Mouse (Mus musculus) lung, postnatal 36 days (tissue): ENCODE measurements at regions not wholly inside any gene's neighbourhood (a gene's known extent, or its start where the extent isn't known, plus 50 kb on each side); places are given as distances from the start of the nearest gene placed in this dataset.

Experiments used
- DNase-seq: peaks from one replicate; pipeline ENCODE4 v3.0.0; 2022; ENCODE audit warnings: mixed read lengths

DNA sequence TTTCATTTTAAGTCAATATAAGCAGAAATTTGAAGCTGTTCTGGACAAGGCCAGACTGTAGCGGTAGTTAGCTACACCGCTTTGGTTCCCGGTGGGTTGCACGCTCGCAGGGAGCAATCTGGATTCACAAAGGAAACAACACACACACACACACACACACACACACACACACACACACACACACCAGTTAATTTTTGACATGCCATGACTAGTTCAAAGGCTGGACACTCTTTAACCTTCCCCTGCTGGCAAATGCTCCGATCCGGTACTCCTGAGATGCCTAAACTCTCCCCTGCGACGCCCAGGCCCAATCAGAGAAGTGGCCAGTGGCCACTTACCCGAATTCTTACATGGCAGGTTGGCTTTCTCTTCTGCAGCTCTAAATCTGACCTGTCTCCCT is 141.2 kb upstream of the Dnajc19 start:
- DNase-seq, result no peak

DNA sequence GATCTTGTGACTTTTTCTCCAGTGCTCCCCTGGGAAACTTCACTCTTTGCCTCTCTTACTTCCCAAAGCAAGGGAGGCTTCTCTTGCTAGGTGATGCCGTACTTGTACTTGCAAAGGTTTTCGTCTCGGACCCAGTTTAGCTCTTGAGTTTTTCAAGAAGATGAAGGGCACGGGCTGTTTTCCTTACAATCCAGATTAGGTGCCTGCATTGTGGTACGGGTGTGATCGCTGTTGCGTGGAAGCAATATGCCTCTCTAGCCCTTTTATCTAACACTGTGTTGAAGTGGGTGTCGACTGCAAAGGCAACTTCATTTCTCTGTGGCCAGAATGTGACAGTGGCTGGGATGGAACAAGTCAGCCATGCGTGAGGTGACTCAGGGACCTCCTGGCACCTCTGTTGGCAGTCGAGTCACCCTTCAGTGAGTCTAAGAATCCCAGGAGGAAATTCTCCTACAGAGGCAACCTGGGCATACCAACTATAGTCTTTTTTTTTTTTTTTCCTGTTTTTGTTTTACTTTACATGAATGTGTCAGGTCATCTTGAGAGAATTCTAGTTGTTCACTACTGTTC is 138.7 kb upstream of the Dnajc19 start:
- DNase-seq, result no peak

GRCm38 (mm10) chr3:34219096-34219495 is 138.0 kb upstream of the Dnajc19 start:
- no peak for DNase-seq

DNA sequence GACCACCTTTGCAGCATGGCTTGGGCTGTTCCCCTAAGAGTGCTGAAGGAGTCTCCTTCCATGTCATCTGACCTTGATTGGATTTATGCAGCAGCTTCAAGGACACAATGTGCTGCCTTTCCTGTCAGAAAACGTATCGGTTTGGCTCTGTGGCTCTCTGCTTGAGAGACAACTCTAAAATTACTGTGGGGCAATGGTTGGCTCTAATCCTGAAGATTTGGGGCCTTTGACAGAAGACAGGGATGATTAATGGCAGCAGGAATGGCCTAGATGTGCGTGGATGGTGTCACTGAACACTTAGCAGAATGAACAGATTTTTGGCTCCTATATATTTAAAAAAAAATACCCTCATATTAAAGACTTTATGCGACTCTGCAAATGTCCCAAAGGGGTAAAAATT is 136.8 kb upstream of the Dnajc19 start:
- DNase-seq, result no peak

DNA sequence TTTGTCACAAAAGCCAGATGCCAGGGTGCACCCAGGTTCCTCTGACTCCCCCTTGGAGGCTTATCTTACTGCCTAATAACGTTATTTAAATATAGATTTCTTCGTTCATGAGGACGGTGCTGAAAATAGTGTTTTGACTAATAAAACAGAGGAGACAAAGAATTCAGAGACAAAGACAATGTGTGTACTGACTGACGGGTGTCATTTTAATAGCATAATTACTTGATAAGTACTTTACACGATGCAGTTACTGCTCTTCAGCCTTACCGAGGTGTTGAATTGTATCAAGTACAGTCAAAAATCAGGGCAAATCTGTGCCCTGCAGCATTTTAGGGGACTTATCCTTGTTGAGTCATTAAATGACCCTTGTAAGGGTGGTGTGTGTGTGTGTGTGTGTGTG is 133.1 kb upstream of the Dnajc19 start:
- DNase-seq, result no peak

GRCm38 (mm10) chr3:34206454-34206853 is 125.3 kb upstream of the Dnajc19 start:
- no peak for DNase-seq

GRCm38 (mm10) chr3:34198228-34198627 is 117.1 kb upstream of the Dnajc19 start:
- peak; percentile 35 for DNase-seq

DNA sequence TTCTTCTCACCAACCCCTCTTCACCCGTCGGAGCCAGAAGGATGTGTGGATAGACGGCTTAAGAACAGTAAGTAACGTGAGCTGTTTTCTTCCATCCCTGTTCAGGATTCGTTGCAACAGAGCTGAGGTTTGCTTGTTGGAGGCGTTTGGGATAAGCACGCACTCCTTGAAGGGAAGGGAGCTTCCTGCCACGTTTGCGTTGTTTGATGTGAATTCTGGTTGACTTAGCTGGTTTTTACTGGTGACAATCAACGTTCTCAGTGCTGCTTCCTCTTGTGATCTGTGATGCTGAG is 116.0 kb upstream of the Dnajc19 start:
- no peak for DNase-seq

DNA sequence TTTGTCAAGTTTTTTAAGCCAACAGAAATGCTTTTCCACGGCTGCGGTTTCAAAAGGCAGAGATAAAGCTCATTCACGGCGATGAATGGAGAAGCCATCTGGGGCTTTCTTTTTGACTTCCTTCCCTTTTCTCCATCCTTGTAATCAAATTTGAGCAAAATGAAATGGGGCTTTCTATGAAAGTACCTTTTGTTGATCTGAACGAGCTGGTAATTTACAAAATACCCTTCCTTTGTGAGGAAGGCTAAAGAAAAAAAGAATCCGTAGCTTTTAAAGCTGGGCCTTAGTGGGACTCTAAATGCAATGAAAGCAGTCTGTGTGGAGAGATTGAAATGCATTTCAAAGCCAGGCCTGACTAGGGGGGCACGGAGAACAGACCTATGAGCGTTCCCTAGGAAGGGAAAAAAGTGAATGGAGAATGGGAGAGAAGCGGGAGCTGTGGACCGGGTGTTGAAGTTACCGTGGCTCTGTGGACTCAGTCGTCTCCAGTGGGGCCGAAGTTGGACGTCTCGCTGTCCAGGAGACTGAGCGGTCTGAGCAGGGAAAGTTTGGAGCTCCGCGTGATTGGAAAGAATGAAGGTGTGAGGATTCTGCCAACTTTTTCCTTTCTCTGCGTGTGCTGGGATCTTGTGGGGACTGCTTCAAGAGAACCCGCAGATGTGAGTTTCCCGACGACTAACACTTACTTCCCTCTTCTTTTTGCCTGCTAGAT is 115.5 kb upstream of the Dnajc19 start:
- no peak for DNase-seq

GRCm38 (mm10) chr3:34195729-34196450 is 114.8 kb upstream of the Dnajc19 start:
- no peak for DNase-seq

GRCm38 (mm10) chr3:34173416-34174097 is 92.4 kb upstream of the Dnajc19 start:
- DNase-seq, result no peak

DNA sequence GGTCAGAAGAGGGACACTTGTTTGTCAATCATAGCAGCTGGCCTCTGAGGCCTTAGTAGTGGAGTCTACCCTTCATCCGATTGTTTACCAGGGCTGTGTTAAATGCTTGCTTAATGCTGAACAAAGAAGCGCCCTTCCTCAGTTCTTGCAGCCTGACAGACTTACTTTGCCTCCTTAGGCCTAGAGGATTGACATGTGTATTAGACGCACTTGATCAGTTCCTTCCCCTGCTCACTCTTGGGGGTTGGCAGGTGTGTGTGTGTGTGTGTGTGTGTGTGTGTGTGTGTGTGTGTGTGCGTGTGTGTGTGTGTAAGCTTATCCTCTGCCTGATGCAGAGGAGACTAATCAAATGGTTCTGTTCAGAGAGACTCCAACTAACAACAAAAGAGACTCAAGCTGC is 91.8 kb upstream of the Dnajc19 start:
- no peak for DNase-seq

DNA sequence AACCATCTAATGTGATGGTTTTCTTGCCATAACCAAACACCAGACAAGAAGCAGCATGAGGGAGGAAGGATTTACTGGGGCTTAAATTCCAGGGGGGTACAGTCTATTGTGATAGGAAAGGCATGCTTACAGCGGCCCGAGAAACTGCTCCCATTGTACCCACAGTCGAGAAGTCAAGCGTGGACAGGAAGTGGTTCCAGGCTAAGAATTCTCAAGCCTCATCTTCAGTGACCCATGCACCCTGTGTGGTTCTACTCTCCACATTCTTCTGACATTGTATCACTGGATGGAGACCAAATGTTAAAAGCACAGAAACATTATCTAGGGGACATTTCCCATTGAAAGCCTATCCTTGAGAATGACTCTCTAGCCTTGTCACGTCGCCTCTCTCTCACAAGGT is 90.8 kb upstream of the Dnajc19 start:
- no peak for DNase-seq

DNA sequence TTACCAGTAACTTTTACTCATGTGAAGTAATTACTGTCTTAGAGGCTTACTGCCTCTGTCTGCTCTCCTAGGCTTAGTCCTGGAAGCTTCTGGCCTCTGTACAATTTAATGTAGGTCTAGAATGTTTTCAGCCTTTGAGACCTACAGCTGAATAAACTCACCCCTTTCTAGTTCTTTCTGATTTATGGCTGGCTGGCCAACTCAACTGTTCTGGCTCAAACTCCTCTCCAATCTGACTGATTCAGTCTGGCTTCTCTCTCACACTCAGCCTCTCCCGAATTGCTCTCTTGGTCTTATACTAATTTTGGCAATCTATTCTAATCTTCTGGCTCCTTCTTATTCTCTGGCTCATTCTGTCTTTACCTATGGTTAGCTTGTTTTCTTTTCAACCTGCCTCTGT is 87.0 kb upstream of the Dnajc19 start:
- DNase-seq, result no peak

- peak; percentile 5 for DNase-seq
These were observed 68.9 kb upstream of the Dnajc19 start for GRCm38 (mm10) chr3:34150036-34150435.

- DNase-seq, result no peak
These were observed 62.5 kb upstream of the Dnajc19 start for GRCm38 (mm10) chr3:34143652-34144051.

DNA sequence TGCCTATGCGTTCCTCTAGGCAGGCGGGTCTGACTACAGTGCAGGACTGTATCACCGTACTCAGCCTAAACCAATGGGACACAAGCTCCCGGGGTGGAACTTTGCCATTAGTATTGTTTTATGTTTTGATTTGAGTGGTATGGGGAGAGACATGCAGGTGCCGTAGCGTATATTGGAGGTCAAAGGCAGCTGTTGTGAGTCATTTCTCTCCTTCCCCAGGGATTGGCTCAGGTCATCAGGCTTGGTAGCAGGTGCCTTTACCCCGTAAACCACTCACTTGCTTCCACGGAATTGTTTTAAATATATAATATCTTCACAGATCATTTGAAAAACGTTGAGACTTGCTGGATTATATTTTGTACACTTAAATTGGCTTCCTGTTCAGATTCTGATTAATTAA is 58.1 kb upstream of the Dnajc19 start:
- DNase-seq, result no peak

GRCm38 (mm10) chr3:34137984-34138383 is 56.9 kb upstream of the Dnajc19 start:
- no peak for DNase-seq

DNA sequence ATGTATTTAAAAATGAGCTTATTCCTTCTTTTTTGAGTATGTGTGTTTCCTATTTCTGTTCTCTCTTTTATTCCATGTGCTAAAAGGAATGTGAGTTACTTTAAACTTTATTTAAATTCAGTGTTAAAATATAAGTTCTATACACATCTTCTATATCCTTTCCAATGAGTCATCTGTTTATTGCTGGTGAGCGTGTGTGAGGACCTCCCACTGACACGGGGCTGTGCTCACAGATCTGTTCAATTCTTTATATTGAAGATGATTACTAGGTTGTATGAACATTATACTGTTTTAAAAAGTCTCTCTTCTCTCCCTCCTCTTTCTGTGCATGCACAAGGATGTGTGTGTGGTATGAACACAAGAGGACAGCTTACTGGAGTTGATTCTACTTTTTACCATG is 55.3 kb upstream of the Dnajc19 start:
- no peak for DNase-seq
